Mouse (Mus musculus): ENCODE measurements at regions not wholly inside any gene's neighbourhood (a gene's known extent, or its start where the extent isn't known, plus 50 kb on each side); places are given as distances from the start of the nearest gene placed in this dataset.

DNA sequence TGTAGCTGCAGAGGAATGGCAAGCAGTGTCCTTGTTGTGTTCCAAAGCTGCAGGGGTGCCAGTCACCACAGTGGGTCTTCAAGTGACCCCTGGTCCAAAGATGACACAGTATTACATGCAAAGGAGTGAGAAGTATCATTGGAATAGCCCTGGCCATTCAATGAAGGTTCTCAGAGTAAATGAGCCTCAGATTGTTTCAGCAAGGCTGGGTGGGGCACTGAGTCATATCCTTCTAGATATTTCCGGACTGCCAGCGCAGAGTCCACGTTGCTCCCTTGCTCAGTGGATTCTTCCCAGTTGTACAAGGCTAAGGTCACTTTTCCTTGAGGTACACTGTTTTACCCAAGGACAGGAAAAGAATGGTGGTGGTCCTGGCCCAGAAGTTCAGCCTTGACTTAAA is 319.2 kb upstream of the Irx1 start:
- Histone ChIP-seq H3K27me3 (replicated peaks; ENCODE audit: control insufficient read depth, insufficient read depth, low read length) (no peaks in the 10 kb centered on the region), H3K4me2 (replicated peaks; ENCODE audit: low read depth) (no peak overlapping the region), H3K4me1 (replicated peaks; ENCODE audit: control insufficient read depth, insufficient read depth, low read length) (no peaks in the 10 kb centered on the region), H3K9ac (ENCODE audit: low read depth, low read length) (no peak overlapping the region), H3K36me3 (ENCODE audit: control insufficient read depth, insufficient read depth) (no peaks in the 10 kb centered on the region), H3K27ac (ENCODE audit: low read depth, low read length) (no peak overlapping the region), H3K9me3 (ENCODE audit: control insufficient read depth) (no peaks in the 10 kb centered on the region), H3K4me3 (ENCODE audit: low read depth, low read length) (no peak overlapping the region)
- ATAC-seq, result peak; percentile 57; the same call in 1 of the 2 replicates
- TF ChIP-seq CTCF (IDR thresholded peaks at IDR 0.05; ENCODE audit: low read depth), result no peak
- whole genome bisulfite sequencing, result 46% methylated on average over 3 of the region's 3 CpGs

DNA sequence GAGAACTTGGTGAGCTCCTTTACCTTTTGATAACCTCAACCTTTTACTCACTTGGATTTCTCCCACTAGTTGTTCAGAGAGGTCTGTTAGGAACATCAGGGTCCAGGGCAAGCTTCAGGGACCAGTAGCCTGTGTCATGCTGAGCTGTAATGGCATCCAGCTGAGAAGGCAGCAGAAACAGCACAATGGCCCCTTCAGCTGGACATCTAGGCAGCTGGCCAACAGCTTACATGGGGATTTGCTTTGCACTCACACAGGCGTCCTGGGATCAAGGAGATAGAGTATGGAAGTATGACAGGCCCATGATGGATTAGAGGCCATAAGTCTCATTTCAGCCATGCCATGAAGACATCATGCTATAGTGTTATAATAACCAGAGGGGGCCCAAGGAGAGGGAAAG is 320.2 kb upstream of the Irx1 start:
- no peak overlapping the region for H3K9ac ChIP-seq (ENCODE audit: low read depth, low read length)
- no peak for ATAC-seq
- H3K4me2 ChIP-seq (replicated peaks; ENCODE audit: low read depth), result no peak overlapping the region
- no peaks in the 10 kb centered on the region for H3K27me3 ChIP-seq (replicated peaks; ENCODE audit: control insufficient read depth, insufficient read depth, low read length)
- TF ChIP-seq CTCF (IDR thresholded peaks at IDR 0.05; ENCODE audit: low read depth), result no peak
- no peaks in the 10 kb centered on the region for H3K36me3 ChIP-seq (ENCODE audit: control insufficient read depth, insufficient read depth)
- no peak overlapping the region for H3K4me3 ChIP-seq (ENCODE audit: low read depth, low read length)
- no peaks in the 10 kb centered on the region for H3K4me1 ChIP-seq (replicated peaks; ENCODE audit: control insufficient read depth, insufficient read depth, low read length)
- WGBS, result 41% methylated on average over 1 of the region's 1 CpGs
- H3K9me3 ChIP-seq (ENCODE audit: control insufficient read depth), result no peaks in the 10 kb centered on the region
- no peak overlapping the region for H3K27ac ChIP-seq (ENCODE audit: low read depth, low read length)

DNA sequence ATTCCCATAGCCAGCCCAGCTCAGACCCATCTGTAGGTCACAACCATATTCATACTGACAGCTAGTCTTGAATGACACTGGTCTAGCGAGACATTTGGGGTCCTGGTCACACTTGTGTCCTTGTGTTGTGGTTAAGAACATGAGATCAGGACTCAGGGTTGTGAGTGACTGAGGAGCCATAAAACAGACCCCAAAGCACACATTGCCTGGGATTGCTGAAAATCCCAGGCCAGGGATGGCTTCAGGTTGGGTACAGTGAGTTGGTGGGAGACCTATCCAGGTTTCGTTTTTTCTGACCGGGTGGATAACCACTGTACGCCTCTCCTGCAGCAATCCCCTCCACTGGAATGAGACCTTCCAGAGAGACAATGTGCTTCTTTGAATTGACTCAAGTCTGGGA is 322.8 kb upstream of the Irx1 start:
- 97% methylated on average over 4 of the region's 4 CpGs for WGBS
- Histone ChIP-seq H3K27me3 (replicated peaks; ENCODE audit: control insufficient read depth, insufficient read depth, low read length) (no peaks in the 10 kb centered on the region; the same call in 1 of the 2 replicates), H3K4me2 (replicated peaks; ENCODE audit: low read depth) (no peak overlapping the region), H3K4me1 (replicated peaks; ENCODE audit: control insufficient read depth, insufficient read depth, low read length) (no peaks in the 10 kb centered on the region), H3K9ac (ENCODE audit: low read depth, low read length) (no peak overlapping the region), H3K9me3 (ENCODE audit: control insufficient read depth) (no peaks in the 10 kb centered on the region), H3K36me3 (ENCODE audit: control insufficient read depth, insufficient read depth) (no peaks in the 10 kb centered on the region), H3K4me3 (ENCODE audit: low read depth, low read length) (no peak overlapping the region), H3K27ac (ENCODE audit: low read depth, low read length) (no peak overlapping the region)
- TF ChIP-seq CTCF (IDR thresholded peaks at IDR 0.05; ENCODE audit: low read depth), result no peak
- ATAC-seq, result no peak

DNA sequence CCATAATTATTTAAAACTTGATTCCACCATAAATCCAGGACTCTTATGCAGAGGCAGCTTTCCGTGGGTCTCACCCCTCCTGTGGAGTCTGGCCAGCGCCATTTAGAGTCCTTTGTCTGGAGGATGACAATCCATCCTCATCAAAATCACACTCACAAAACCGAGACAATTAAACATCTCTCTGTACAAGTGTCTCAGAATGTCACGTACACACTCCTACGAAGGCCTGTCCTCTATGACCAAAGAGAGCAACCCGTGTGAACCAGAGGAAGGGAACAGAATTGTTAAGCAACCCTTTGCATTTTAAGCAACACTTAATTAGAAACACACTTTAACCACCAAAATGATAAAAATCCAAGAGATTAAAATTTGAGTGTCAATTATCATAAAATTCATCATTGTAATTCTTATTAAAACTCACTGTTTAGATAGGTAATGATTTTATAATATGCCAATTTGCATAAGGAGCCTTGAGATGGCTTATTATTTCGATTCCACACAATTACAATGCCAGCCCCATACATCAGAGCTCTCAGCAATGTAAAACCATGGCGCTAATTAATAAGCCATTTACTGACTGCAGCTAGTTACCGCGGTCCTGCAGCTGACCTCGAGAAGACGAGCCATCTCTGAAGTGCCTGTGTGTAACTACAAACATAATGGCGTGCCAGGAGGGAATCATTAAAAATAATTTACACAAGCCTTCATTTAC is 325.0 kb upstream of the Irx1 start:
- ATAC-seq, result no peak
- no peak for TF ChIP-seq CTCF (IDR thresholded peaks at IDR 0.05; ENCODE audit: low read depth)
- Histone ChIP-seq H3K9me3 (ENCODE audit: control insufficient read depth) (no peaks in the 10 kb centered on the region), H3K4me1 (replicated peaks; ENCODE audit: control insufficient read depth, insufficient read depth, low read length) (no peaks in the 10 kb centered on the region), H3K27ac (ENCODE audit: low read depth, low read length) (no peak overlapping the region), H3K9ac (ENCODE audit: low read depth, low read length) (no peak overlapping the region), H3K4me3 (ENCODE audit: low read depth, low read length) (no peak overlapping the region), H3K4me2 (replicated peaks; ENCODE audit: low read depth) (no peak overlapping the region), H3K36me3 (ENCODE audit: control insufficient read depth, insufficient read depth) (no peaks in the 10 kb centered on the region), H3K27me3 (replicated peaks; ENCODE audit: control insufficient read depth, insufficient read depth, low read length) (no peaks in the 10 kb centered on the region; the same call in 1 of the 2 replicates)
- WGBS, result 52% methylated on average over 13 of the region's 13 CpGs

DNA sequence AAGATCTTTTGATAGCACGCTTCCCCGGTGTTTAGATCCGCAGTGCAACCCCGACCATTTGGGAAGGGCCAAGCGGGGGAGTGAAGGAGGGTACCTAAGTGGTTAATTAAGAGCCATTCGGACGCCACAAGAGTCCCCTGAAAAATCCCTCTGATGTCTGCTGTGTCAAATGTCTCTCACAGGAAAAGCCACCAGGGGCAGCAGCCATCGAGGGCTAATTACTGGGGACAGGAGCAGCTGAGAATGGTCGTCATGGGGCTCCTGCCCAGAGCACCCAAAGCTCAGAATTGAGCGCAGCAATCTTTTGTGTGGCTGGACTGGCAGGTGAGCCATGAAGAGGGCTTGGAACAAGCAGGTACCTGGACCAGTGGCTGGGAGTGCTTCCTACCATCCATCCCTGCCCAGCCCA is 325.6 kb upstream of the Irx1 start:
- WGBS, result 24% methylated on average over 10 of the region's 10 CpGs
- H3K4me1 ChIP-seq (replicated peaks; ENCODE audit: control insufficient read depth, insufficient read depth, low read length), result no peaks in the 10 kb centered on the region
- ATAC-seq, result no peak
- no peak overlapping the region for H3K27ac ChIP-seq (ENCODE audit: low read depth, low read length)
- H3K4me2 ChIP-seq (replicated peaks; ENCODE audit: low read depth), result no peak overlapping the region
- H3K27me3 ChIP-seq (replicated peaks; ENCODE audit: control insufficient read depth, insufficient read depth, low read length), result no peaks in the 10 kb centered on the region; the same call in 1 of the 2 replicates
- TF ChIP-seq CTCF (IDR thresholded peaks at IDR 0.05; ENCODE audit: low read depth), result 0 out of 2 replicates have a peak, but pooled peaks have one; percentile 4
- H3K36me3 ChIP-seq (ENCODE audit: control insufficient read depth, insufficient read depth), result no peaks in the 10 kb centered on the region
- H3K9ac ChIP-seq (ENCODE audit: low read depth, low read length), result no peak overlapping the region
- H3K9me3 ChIP-seq (ENCODE audit: control insufficient read depth), result no peaks in the 10 kb centered on the region
- H3K4me3 ChIP-seq (ENCODE audit: low read depth, low read length), result no peak overlapping the region

DNA sequence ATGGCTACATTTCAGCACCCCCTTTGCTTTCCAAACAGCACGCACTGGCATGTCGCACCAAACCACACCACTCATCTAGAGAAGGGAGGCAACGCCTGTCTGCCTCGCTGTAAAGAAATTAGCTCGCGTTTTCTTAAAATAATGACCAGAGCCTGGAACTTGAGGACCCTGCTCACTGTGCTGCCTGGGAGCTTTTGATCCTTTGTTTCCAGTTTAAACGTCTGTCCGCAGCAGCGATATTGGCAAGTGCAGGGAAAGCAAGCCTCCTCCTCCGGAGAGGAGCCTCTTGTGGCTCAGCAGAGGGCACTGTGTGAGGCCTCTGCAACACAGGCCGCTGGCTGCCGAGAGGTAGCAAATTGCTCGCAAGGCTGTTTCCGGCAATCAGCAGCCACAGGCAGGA is 328.8 kb upstream of the Irx1 start:
- no peaks in the 10 kb centered on the region; the same call in 1 of the 2 replicates for H3K27me3 ChIP-seq (replicated peaks; ENCODE audit: control insufficient read depth, insufficient read depth, low read length)
- H3K36me3 ChIP-seq (ENCODE audit: control insufficient read depth, insufficient read depth), result no peaks in the 10 kb centered on the region
- no peak overlapping the region for H3K4me2 ChIP-seq (replicated peaks; ENCODE audit: low read depth)
- no peaks in the 10 kb centered on the region for H3K9me3 ChIP-seq (ENCODE audit: control insufficient read depth)
- H3K9ac ChIP-seq (ENCODE audit: low read depth, low read length), result no peak overlapping the region
- peak; percentile 51 for TF ChIP-seq CTCF (IDR thresholded peaks at IDR 0.05; ENCODE audit: low read depth)
- no peaks in the 10 kb centered on the region for H3K4me1 ChIP-seq (replicated peaks; ENCODE audit: control insufficient read depth, insufficient read depth, low read length)
- H3K4me3 ChIP-seq (ENCODE audit: low read depth, low read length), result no peak overlapping the region
- no peak for ATAC-seq
- 19% methylated on average over 14 of the region's 14 CpGs for WGBS
- no peak overlapping the region for H3K27ac ChIP-seq (ENCODE audit: low read depth, low read length)

Measured in intestine, postnatal 0 days (tissue).